Mouse (Mus musculus) induced T-regulatory cell, adult 2 months (primary cell): ENCODE data around the gene Tgfb2.

Source experiments
- DNase-seq: peaks from one replicate; pipeline ENCODE4 v3.0.0-alpha.2; 2012; ENCODE audit warnings: low read depth

Gene Tgfb2

DNA sequence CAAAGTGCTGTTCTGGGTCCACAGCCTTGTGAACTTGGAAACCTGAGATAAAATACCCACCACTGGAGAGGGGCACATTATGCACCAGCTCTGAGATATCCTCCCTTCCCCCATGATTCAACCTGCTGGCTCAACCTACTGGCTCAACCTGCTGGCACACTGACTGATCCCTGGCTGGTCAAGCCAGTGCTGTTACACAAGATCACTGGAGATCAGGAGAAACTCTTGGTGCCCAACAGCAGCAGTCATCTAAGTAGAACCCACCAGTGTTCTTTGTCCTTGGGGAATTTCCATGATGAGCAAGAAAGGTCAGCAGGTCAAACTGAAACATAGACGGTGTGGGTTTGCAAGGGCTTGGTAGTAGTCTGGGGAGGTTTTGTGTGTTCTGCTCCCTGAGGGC, 49.6 kb downstream of the Tgfb2 start:
- no peak for DNase-seq

GRCm38 (mm10) chr1:186655096-186655495, 50.7 kb downstream of the Tgfb2 start:
- DNase-seq = no peak

GRCm38 (mm10) chr1:186652208-186652607, 53.6 kb downstream of the Tgfb2 start:
- DNase-seq = no peak

- DNase-seq = no peak
These were observed 55.8 kb downstream of the Tgfb2 start for GRCm38 (mm10) chr1:186650011-186650410.

- no peak for DNase-seq
These were observed 68.2 kb downstream of the Tgfb2 start for GRCm38 (mm10) chr1:186637304-186638213.

DNA sequence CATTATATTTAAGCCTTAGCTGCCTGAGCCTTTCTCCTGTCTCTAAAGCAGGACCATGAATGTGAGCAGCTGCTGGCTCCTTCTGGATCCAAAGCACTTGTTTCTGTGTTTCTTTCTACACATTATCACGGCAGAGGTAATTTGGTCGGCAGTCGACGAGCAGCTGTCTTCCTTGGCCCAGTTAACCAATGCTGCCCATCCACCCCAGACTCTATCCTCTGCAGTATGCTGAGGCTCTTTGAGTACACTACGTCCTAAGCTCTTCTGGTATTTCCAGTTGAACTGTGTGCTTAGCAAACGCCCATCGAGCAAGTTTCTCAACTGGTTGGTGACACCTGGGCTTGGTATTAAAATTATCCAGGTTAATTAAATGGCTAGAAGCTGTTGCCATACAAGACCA, 70.7 kb downstream of the Tgfb2 start:
- no peak for DNase-seq

DNA sequence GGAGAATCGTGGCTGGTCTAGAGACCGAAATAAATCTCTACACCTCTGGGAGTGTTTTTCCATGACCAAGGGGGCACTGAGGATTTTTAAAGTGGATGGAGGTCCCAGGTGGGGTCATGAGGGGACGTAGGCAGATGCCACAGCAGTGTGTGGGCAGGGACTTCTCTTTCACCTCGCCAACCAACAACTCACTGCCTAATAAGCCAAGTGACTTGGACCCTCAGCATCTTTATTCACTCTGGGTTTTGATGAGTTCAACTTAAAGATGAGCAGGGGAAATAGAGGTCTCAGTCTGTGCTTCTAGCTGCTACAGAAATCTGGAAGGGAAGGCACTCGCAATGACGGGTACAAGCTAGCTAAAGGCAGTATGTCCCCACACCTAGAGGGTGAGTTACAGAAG, 74.3 kb downstream of the Tgfb2 start:
- DNase-seq = no peak

DNA sequence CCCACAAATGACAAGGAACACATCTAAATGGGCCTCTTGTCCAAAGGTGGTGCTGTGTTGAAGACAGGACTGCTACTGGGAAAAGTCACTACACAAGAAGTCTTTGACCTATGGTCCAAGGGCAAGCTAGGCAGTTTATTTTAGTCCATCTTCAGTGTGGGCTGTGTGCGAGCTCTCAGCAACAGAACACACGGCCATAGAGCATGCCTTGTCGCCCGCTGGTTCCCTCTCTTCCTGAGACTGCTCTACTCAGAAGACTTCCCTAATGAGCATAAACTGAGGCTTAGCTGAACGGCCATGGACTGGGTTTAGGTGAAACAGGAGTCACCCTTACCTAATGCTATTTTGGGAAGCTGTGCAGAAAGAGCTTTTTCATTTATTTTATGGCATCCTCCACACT, 74.8 kb downstream of the Tgfb2 start:
- no peak for DNase-seq

DNA sequence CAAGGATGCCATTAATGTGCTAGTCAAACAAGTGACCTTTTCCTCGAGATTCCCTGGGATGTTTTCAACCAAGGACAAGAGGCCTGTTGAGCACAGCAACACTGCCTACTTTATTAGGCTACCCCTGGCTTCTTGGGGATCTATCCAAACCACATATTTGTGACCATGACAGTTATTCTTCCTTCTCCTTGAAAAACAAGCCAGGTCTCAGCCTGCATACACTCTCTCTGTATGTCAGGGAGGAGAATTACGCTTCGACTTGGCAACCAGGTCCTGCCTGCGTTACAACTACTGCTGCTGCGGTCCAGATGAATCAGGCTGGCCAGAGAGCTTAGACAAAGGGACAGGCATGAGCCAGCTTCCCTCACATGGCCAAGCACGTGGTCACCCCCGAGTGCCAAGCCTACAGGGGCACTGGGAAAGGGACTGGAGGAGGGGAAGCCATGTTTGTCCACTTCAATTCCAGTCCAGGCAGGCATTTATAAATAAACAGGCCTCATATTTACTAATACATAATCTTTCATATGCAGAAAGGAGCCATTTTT, 78.3 kb downstream of the Tgfb2 start:
- no peak for DNase-seq

GRCm38 (mm10) chr1:186624474-186624873, 81.3 kb downstream of the Tgfb2 start:
- no peak for DNase-seq

GRCm38 (mm10) chr1:186621812-186622211, 84.0 kb downstream of the Tgfb2 start:
- DNase-seq = no peak

DNA sequence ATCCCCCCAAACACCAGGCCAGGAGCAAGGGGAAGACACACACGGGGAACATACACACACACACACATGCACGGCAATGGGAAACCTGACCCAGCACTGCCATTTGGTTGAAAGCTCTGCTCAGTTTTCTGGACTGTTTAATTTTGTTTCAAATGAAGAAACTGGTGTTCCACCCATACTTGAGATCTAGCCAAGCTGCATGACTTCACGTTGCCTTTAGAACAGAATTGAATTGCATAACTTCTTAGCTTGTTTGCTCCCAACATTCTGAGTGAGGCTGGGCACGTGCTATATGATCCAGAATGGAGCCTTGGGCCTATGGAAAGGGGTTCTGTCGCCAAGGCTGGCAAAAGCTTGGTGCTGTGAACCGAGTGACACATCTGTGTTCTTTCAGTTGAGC, 87.5 kb downstream of the Tgfb2 start:
- no peak for DNase-seq

DNA sequence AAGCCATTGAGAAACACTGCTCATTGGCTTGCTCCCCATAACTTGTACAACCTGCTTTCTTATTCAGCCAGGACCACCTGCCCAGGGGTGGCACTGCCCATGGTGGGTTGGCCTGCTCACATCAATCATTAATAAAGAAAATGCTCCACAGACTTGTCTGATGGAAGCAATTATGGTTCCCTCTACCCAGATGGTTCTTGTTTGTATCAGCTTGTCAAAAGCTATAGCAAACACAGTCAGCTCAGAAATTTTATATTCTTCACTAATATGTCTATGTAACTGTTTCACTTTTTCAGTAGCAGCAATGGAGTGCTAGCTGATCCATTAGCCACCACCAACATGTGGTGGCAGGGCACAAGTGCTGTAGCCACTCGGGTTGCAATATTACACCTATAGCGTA, 94.4 kb downstream of the Tgfb2 start:
- DNase-seq = no peak

- DNase-seq = no peak
These were observed 95.3 kb downstream of the Tgfb2 start for GRCm38 (mm10) chr1:186610481-186610880.

GRCm38 (mm10) chr1:186609793-186610233, 96.0 kb downstream of the Tgfb2 start:
- no peak for DNase-seq

DNA sequence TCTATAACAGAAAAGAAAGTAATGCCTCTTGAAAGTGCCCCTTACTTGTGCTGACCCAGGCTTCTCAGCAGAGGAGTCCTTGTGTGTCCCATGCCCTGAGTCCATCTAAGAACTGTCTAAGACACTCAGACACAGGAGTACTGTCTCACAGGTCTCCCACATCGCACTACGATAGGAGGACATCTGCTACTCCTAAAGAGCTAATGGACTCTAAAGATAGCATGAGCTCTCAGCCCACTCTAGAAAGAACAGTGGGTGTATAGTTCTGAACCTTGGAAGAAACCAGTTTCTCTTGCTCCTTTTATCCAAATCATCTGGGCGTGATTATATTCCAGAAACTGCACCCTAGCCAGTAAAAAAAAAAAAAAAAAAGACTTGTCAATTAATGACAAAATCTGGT, 97.7 kb downstream of the Tgfb2 start:
- no peak for DNase-seq

DNA sequence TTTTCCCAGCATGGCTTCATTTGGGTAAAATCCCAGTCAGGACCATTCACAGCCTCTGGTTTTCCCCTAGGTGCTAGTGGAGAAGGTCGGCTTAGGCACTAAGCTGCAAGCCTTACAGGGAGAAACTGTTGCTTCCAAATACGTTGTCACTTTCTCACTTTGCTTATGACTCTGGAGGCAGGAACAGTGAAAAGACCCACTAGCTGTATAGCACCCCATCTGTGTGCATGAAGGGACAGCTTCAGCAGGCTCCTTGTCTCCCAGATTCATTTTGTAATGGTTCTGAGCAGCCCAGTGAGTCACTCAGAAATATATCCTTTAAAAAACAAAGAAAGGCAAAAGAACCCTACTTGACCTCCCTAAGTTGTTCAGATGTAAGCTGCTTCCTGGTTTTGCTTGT, 100.2 kb downstream of the Tgfb2 start:
- DNase-seq = no peak

GRCm38 (mm10) chr1:186604124-186604523, 101.7 kb downstream of the Tgfb2 start:
- no peak for DNase-seq

GRCm38 (mm10) chr1:186588226-186588625, 117.6 kb downstream of the Tgfb2 start:
- no peak for DNase-seq

DNA sequence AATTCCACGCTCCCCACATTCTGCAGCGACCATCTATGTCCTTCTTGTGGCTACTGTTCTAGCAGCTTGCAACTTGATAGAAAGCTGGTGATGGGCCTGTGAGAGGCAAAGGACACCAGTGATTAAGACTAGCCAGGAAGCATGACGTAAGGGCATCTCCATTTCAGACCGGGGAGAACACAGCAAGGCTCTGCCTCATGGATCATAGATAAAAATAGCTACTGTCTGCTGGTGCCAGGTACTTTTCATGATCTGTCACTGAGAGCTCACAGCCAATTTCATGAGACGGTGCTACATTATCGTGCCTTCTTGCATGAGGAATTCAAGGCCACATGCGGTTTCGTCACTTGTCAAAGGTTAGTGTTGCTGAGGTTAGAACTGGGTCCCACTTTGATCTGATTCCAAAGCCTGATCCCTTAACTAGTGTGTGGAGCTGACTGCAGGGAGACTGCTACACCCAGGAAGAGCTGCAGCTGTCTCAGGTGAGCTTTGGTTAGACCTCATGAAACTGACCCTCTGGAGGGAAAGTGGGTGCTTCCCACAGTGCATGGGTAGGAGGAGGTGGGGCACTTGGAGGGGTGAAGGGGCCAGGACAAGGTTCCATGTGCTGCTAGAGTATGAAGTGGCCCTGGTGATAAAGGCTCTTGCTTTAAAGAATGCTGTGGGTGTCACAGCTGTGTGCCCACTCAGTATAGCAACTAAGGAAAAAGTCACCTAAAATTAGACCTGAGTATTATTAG, 118.6 kb downstream of the Tgfb2 start:
- no peak for DNase-seq

GRCm38 (mm10) chr1:186585571-186586164, 120.1 kb downstream of the Tgfb2 start:
- no peak for DNase-seq

GRCm38 (mm10) chr1:186583933-186584332, 121.9 kb downstream of the Tgfb2 start:
- no peak for DNase-seq

- no peak for DNase-seq
These were observed 123.7 kb downstream of the Tgfb2 start for GRCm38 (mm10) chr1:186582113-186582512.
